Mouse (Mus musculus) kidney, embryonic 14.5 days (tissue): ENCODE measurements around the gene Pdzd7. TPM values are rescaled to one million over a fixed set of nuclear protein-coding genes. Genes with fewer than 3 reads are reported as not detected.

Experiments used
- ATAC-seq: fragments of 200-750 bp; cut with Nextera tagmentation; 2 replicates; pipeline ENCODE4 v1.8.0; 2017; ENCODE audit warnings: moderate number of reproducible peaks, mild to moderate bottlenecking, moderate TSS enrichment, moderate library complexity; ENCODE audit not compliant: low FRiP score, low TSS enrichment
- H3K27ac ChIP-seq: fragments of 300-500 bp; sonication (generic); 2 replicates; pipeline ENCODE4 v1.5.1; 2014; ENCODE audit warnings: low read depth, mild to moderate bottlenecking, low read length, moderate library complexity, mixed read lengths
- H3K27me3 ChIP-seq: fragments of 300-500 bp; sonication (generic); 2 replicates; pipeline ENCODE4 v1.6.1; 2014; ENCODE audit warnings: mild to moderate bottlenecking, low read length; ENCODE audit not compliant: control insufficient read depth, insufficient read depth
- H3K36me3 ChIP-seq: fragments of 300-500 bp; sonication (generic); 2 replicates; pipeline ENCODE4 v1.6.1; 2014; ENCODE audit warnings: low read length, mixed read lengths; ENCODE audit not compliant: control insufficient read depth, insufficient read depth
- H3K4me1 ChIP-seq: fragments of 300-500 bp; sonication (generic); 2 replicates; pipeline ENCODE4 v1.6.1; 2014; ENCODE audit warnings: low read length, mixed read lengths; ENCODE audit not compliant: control insufficient read depth, insufficient read depth
- H3K4me2 ChIP-seq: fragments of 300-500 bp; sonication (generic); replicated peaks from 2 replicates; pipeline ENCODE4 v1.6.1; 2014; ENCODE audit warnings: low read depth, mild to moderate bottlenecking, low read length
- H3K4me3 ChIP-seq: fragments of 300-500 bp; sonication (generic); 2 replicates; pipeline ENCODE4 v1.5.1; 2014; ENCODE audit warnings: mild to moderate bottlenecking, low read length
- H3K9ac ChIP-seq: fragments of 300-500 bp; sonication (generic); 2 replicates; pipeline ENCODE4 v1.6.1; 2014; ENCODE audit warnings: low read depth, mild to moderate bottlenecking, low read length, moderate library complexity
- H3K9me3 ChIP-seq: fragments of 300-500 bp; sonication (generic); 2 replicates; pipeline ENCODE4 v1.6.1; 2016; ENCODE audit warnings: low read length; ENCODE audit not compliant: control insufficient read depth
- WGBS: fragments of 180-500 bp; shearing (Covaris S2); extraction: QIAGEN DNeasy Blood & Tissue Kit; methylation state at CpG from one replicate; pipeline ENCODE4 v1.1.7; 2014; 5-methylcytosine and 5-hydroxymethylcytosine counted together
- polyA plus RNA-seq: library from polyadenylated mRNA; unstranded; fragments of >200 nt; fragmentation: Nextera tagmentation; extraction: Ambion mirVana; gene quantifications from 2 replicates; pipeline ENCODE4 v1.2.1, GENCODE M21; 2014

The Pdzd7 gene
- polyA plus RNA-seq, 1 experiment from 2014 or later = 1.4 TPM

DNA sequence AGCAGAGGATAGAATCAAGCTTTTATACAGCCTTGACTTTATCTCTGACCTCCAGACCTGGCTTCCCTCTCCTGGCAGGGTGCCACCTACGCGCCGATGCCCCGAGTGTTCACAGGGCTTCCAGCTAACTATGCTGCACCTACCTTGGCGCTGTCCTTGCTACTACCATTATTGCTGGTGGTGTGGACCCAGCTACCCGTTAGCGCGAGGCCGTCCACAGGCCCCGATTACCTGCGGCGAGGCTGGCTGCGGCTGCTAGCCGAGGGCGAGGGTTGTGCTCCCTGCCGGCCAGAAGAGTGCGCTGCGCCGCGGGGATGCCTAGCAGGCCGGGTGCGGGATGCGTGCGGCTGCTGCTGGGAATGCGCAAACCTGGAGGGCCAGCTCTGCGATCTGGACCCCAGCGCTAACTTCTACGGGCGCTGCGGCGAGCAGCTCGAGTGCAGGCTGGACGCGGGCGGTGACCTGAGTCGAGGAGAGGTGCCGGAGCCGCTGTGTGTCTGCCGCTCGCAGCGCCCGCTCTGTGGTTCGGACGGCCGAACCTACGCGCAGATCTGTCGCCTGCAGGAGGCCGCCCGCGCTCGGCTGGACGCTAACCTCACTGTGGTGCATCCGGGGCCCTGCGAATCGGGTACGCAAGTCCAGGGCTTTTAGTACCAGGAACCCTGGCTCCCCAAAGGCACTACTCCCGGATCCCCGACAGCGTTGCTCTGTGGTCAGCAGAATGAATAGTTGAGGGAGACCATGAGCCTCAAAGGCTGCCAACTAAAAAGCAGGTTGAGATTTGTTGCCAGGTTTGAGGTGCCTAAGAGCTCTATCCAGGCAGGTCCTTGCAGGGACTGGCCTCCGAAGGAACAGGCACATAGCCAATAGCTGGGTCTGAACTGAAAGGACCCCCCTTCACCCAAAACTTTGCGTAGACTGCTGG is 31.3 kb upstream of the Pdzd7 start:
- H3K4me2 ChIP-seq = peak overlapping the region; percentile 80
- peaks cover 43% of the 10 kb centered on the region for H3K4me1 ChIP-seq
- no peaks in the 10 kb centered on the region for H3K9me3 ChIP-seq
- no peak for ATAC-seq
- H3K27ac ChIP-seq = no peak overlapping the region
- H3K4me3 ChIP-seq = peak overlapping the region; percentile 40
- peaks cover 56% of the 10 kb centered on the region for H3K27me3 ChIP-seq
- WGBS = under 1% methylated on average over 62 of the region's 62 CpGs
- no peaks in the 10 kb centered on the region for H3K36me3 ChIP-seq
- peak overlapping the region; percentile 62 for H3K9ac ChIP-seq

GRCm38 (mm10) chr19:45076036-45076575 is 30.6 kb upstream of the Pdzd7 start:
- peak overlapping the region; percentile 62; the same call in 1 of the 2 replicates for H3K9ac ChIP-seq
- H3K27ac ChIP-seq = no peak overlapping the region
- H3K4me2 ChIP-seq = peak overlapping the region; percentile 80
- H3K27me3 ChIP-seq = peaks cover 54% of the 10 kb centered on the region
- H3K9me3 ChIP-seq = no peaks in the 10 kb centered on the region
- 8% methylated on average over 17 of the region's 17 CpGs for WGBS
- H3K4me3 ChIP-seq = peak overlapping the region; percentile 54
- peaks cover 42% of the 10 kb centered on the region for H3K4me1 ChIP-seq
- no peaks in the 10 kb centered on the region for H3K36me3 ChIP-seq
- ATAC-seq = no peak

- no peak; the same call in none of the 2 replicates for ATAC-seq
- peak overlapping the region; percentile 54 for H3K4me3 ChIP-seq
- under 1% methylated on average over 32 of the region's 32 CpGs for WGBS
- no peaks in the 10 kb centered on the region for H3K9me3 ChIP-seq
- H3K4me2 ChIP-seq = peak overlapping the region; percentile 80
- no peaks in the 10 kb centered on the region for H3K36me3 ChIP-seq
- H3K9ac ChIP-seq = peak overlapping the region; percentile 79
- H3K27me3 ChIP-seq = peaks cover 47% of the 10 kb centered on the region
- H3K27ac ChIP-seq = peak overlapping the region; percentile 12; the same call in 1 of the 2 replicates
- H3K4me1 ChIP-seq = peaks cover 36% of the 10 kb centered on the region
Measured at GRCm38 (mm10) chr19:45075323-45076035, 30.0 kb upstream of the Pdzd7 start.

- Histone ChIP-seq H3K36me3 (no peaks in the 10 kb centered on the region), H3K27ac (peak within 1 kb of the TSS; percentile 91), H3K9ac (peak within 1 kb of the TSS; percentile 79), H3K4me3 (peak within 1 kb of the TSS; percentile 54), H3K4me1 (peaks cover 29% of the 10 kb centered on the region), H3K4me2 (peak within 1 kb of the TSS; percentile 80), H3K27me3 (peaks cover 44% of the 10 kb centered on the region), H3K9me3 (no peaks in the 10 kb centered on the region)
- ATAC-seq = peak; percentile 80
- WGBS = under 1% methylated on average over 45 of the region's 45 CpGs
Measured at GRCm38 (mm10) chr19:45074580-45075322, 29.2 kb upstream of the Pdzd7 start, which contains the start of gene Kazald1. Gene Kazald1 (plus strand): TSS chr19:45075241.

DNA sequence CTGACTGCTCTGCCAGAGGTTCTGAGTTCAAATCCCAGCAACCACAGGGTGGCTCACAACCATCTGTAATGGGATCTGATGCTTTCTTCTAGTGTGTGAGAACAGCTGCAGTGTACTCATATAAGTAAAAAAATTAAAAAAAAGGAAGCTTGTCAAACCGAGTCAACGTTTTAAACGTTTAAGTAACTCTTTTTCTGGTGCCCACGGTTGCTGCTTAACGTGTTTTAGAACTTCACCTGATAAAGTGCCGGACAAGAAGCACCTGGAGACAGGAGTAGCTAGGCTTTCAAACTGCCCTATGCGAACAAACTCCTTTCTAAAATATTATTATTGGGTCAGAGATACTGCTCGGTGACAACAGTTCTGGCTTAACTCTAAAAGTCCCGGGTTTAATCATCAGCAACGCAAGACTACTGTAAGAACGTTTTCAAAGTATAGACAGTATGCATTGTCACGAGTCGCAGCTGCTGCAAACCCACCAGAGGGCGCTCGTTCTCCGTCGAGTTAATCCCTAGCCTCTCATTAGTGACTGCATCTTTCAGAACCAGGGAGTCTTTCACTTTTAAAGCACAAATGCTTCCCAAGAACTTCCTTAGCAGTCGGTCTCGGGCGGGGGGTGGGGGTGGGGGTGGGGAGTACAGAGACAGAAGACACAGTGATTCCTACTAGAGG is 28.5 kb upstream of the Pdzd7 start:
- H3K4me2 ChIP-seq = peak overlapping the region; percentile 80
- H3K27me3 ChIP-seq = peaks cover 42% of the 10 kb centered on the region
- 10% methylated on average over 20 of the region's 20 CpGs for WGBS
- ATAC-seq = peak; percentile 36; the same call in 1 of the 2 replicates
- H3K27ac ChIP-seq = peak overlapping the region; percentile 91
- no peaks in the 10 kb centered on the region for H3K36me3 ChIP-seq
- peaks cover 26% of the 10 kb centered on the region for H3K4me1 ChIP-seq
- no peaks in the 10 kb centered on the region for H3K9me3 ChIP-seq
- H3K9ac ChIP-seq = peak overlapping the region; percentile 79
- peak overlapping the region; percentile 54 for H3K4me3 ChIP-seq

- WGBS = 72% methylated on average over 7 of the region's 7 CpGs
- Histone ChIP-seq H3K27ac (no peak overlapping the region), H3K9me3 (no peaks in the 10 kb centered on the region), H3K4me1 (0 out of 2 replicates have a peak, but pooled peaks cover 3% of the 10 kb centered on the region), H3K9ac (no peak overlapping the region), H3K27me3 (peaks cover 57% of the 10 kb centered on the region), H3K4me2 (no peak overlapping the region), H3K36me3 (no peaks in the 10 kb centered on the region), H3K4me3 (no peak overlapping the region)
- no peak for ATAC-seq
Measured at GRCm38 (mm10) chr19:45067758-45068510, 22.4 kb upstream of the Pdzd7 start.

DNA sequence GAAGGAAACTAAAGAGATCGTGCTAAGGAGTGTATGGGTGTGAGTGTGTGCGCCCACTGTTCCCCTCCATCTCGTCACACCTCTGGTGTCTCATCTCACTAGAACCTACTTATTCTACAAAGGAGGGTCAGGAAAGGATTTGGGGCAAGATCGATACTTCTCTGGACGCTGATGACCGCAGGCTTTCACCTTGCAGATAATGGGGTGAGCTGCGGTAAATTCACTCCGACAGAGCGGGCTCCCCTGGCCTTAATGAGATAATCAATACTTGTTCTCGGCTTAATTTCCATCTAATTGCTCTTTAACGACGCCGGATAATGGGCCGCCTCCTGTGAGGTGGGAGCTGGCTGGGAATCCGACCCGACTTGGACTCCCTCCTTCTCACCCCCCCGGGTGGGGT is 21.7 kb upstream of the Pdzd7 start:
- H3K4me1 ChIP-seq = 0 out of 2 replicates have a peak, but pooled peaks cover 3% of the 10 kb centered on the region
- peaks cover 57% of the 10 kb centered on the region for H3K27me3 ChIP-seq
- H3K4me3 ChIP-seq = no peak overlapping the region
- H3K27ac ChIP-seq = no peak overlapping the region
- H3K36me3 ChIP-seq = no peaks in the 10 kb centered on the region
- ATAC-seq = no peak
- H3K9ac ChIP-seq = no peak overlapping the region
- H3K4me2 ChIP-seq = no peak overlapping the region
- H3K9me3 ChIP-seq = no peaks in the 10 kb centered on the region
- WGBS = 13% methylated on average over 17 of the region's 17 CpGs
